Mouse (Mus musculus) retina, postnatal 1 day (tissue): ENCODE results near the gene Adora3.
A peak's percentile ranks its signal among the peaks of the same experiment; 100 is the strongest.

Experiments
- DNase-seq: peaks from one replicate; pipeline ENCODE4 v3.0.0-alpha.2; 2012

Adora3 gene

GRCm38 (mm10) chr3:105870558-105870957 is at the start of gene Adora3, which contains the start of gene Tmigd3:
Gene Adora3 (plus strand): TSS chr3:105870858.
Gene Tmigd3 (plus strand): TSS chr3:105870903.
- no peak for DNase-seq

- no peak for DNase-seq
Measured at GRCm38 (mm10) chr3:105821504-105821903, 49.2 kb upstream of the Adora3 start.

GRCm38 (mm10) chr3:105823609-105824008 is 47.0 kb upstream of the Adora3 start:
- no peak for DNase-seq

GRCm38 (mm10) chr3:105824103-105824502 is 46.6 kb upstream of the Adora3 start:
- DNase-seq: no peak

GRCm38 (mm10) chr3:105824704-105825103 is 46.0 kb upstream of the Adora3 start:
- DNase-seq: no peak

GRCm38 (mm10) chr3:105825501-105826161 is 45.0 kb upstream of the Adora3 start:
- DNase-seq: no peak

- DNase-seq: no peak
Measured at GRCm38 (mm10) chr3:105831584-105831983, 39.1 kb upstream of the Adora3 start.

- DNase-seq: no peak
Measured at GRCm38 (mm10) chr3:105835875-105836274, 34.8 kb upstream of the Adora3 start.

- no peak for DNase-seq
Measured at GRCm38 (mm10) chr3:105836883-105837282, 33.8 kb upstream of the Adora3 start.

- DNase-seq: no peak
Measured at GRCm38 (mm10) chr3:105838655-105839054, 32.0 kb upstream of the Adora3 start.

- no peak for DNase-seq
Measured at GRCm38 (mm10) chr3:105839836-105840235, 30.8 kb upstream of the Adora3 start.

GRCm38 (mm10) chr3:105846294-105847069 is 24.2 kb upstream of the Adora3 start:
- no peak for DNase-seq

GRCm38 (mm10) chr3:105853781-105854180 is 16.9 kb upstream of the Adora3 start:
- DNase-seq: no peak

GRCm38 (mm10) chr3:105854786-105855185 is 15.9 kb upstream of the Adora3 start:
- DNase-seq: no peak

GRCm38 (mm10) chr3:105857513-105857912 is 13.1 kb upstream of the Adora3 start:
- no peak for DNase-seq

- no peak for DNase-seq
Measured at GRCm38 (mm10) chr3:105861747-105862366, 8.8 kb upstream of the Adora3 start.

GRCm38 (mm10) chr3:105864123-105864522 is 6.5 kb upstream of the Adora3 start:
- DNase-seq: no peak

- no peak for DNase-seq
Measured at GRCm38 (mm10) chr3:105865122-105865521, 5.5 kb upstream of the Adora3 start.

- peak; percentile 27 for DNase-seq
Measured at GRCm38 (mm10) chr3:105868135-105868534, 2.5 kb upstream of the Adora3 start.

- DNase-seq: no peak
Measured at GRCm38 (mm10) chr3:105872034-105872433, 1.4 kb downstream of the Adora3 start.

GRCm38 (mm10) chr3:105872579-105872978 is 1.9 kb downstream of the Adora3 start:
- DNase-seq: no peak

GRCm38 (mm10) chr3:105873451-105874445 is 3.1 kb downstream of the Adora3 start:
- DNase-seq: no peak

- peak; percentile 54 for DNase-seq
Measured at GRCm38 (mm10) chr3:105876022-105876421, 5.4 kb downstream of the Adora3 start.
